Mouse (Mus musculus): Measurements from ENCODE around the gene Clpb. TPM values are rescaled to one million over a fixed set of nuclear protein-coding genes. Genes with fewer than 3 reads are reported as not detected.
"Not testable (repeated sequence)": the region's sequence is repeated elsewhere in the genome, so short reads cannot be mapped to it uniquely, and the experiment has no call there.

The Clpb gene
- polyA plus RNA-seq (2015; fragmentation: Nextera tagmentation; extraction: Ambion mirVana), result 46.7 and 52.1 TPM in 2 replicates

- H3K4me3 ChIP-seq, result peak within 1 kb of the TSS; percentile 70
Measured at GRCm38 (mm10) chr7:101663514-101664159, at the start of gene Clpb. Gene Clpb (plus strand): TSS chr7:101663633.

DNA sequence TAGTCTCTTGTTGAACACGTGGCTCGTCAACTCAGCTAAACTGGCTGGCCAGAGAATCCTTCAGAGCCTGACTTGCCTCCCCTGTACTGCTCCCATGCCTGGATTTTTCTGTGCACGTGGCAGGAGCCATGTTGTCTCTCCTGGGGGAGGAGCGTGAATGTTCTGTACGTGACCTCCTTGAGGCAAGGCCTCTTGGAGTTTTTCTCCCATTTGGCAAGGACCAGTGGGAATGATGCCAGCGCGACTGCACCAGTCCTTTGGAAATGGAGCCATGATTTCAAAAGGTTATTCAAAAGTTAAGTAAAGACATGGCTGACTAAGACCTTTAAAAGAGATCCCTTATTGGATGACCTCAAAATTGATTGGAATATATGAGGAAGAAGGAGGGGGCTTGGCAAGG lies 48.0 kb upstream of the Clpb start:
- 73% methylated on average over 7 of the region's 7 CpGs for WGBS
- no peak for ATAC-seq (ENCODE audit: low FRiP score, low read depth)

More at GRCm38 (mm10) chr7:101663514-101664159, at the start of gene Clpb:
- Histone ChIP-seq H3K36me3 (no peaks in the 10 kb centered on the region), H3K27me3 (no peaks in the 10 kb centered on the region), H3K9me3 (no peaks in the 10 kb centered on the region), H3K4me2 (replicated peaks) (peak within 1 kb of the TSS; percentile 75), H3K9ac (peak within 1 kb of the TSS; percentile 55), H3K27ac (no peak within 1 kb of the TSS), H3K4me1 (peaks cover 14% of the 10 kb centered on the region)
- WGBS, result 1% methylated on average over 49 of the region's 49 CpGs
- peak; percentile 99 for ATAC-seq (ENCODE audit: low FRiP score, low read depth)

DNA sequence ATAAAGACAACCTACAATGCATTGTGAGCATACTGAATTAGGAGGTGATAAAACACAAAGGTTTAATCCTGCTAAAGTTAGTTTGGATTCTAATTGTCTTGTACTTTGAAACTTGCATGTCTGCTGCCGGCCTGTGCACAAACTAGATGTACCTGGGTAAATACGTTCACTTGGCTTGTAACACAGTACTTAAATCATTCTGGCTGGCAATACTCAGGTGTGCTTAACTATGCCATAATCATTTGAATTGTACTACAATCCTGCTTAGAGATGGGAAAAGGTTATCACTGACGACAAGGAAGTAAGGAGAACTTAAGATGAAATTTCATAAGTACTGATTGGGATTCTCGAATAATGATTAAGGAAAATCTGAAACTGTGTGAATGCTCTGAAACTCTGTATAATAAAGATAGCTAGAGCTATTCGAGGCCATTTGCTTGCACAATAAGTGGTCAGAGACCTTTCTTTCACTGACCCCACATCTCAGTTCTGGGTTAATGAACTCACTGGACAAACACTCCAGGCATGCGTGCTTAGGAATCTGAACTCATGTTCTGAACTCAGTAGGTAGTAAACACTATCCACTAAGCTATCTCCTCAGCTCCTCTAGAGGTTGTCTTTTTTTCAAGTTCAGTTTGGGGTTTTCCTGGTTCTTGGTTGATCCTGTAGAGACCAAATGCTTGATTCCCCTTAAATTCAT lies 47.1 kb upstream of the Clpb start:
- ATAC-seq (ENCODE audit: low FRiP score, low read depth), result no peak
- Histone ChIP-seq H3K9ac (no peak overlapping the region), H3K36me3 (no peaks in the 10 kb centered on the region), H3K4me3 (no peak overlapping the region), H3K27ac (no peak overlapping the region), H3K27me3 (no peaks in the 10 kb centered on the region), H3K4me1 (no peaks in the 10 kb centered on the region), H3K4me2 (replicated peaks) (no peak overlapping the region), H3K9me3 (no peaks in the 10 kb centered on the region)
- WGBS, result 86% methylated on average over 6 of the region's 6 CpGs

More for the DNA sequence above, 48.0 kb upstream of the Clpb start:
- no peak overlapping the region for H3K9ac ChIP-seq
- H3K27ac ChIP-seq, result no peak overlapping the region
- H3K27me3 ChIP-seq, result no peaks in the 10 kb centered on the region
- no peak overlapping the region for H3K4me2 ChIP-seq (replicated peaks)
- H3K9me3 ChIP-seq, result no peaks in the 10 kb centered on the region
- H3K36me3 ChIP-seq, result no peaks in the 10 kb centered on the region
- no peak overlapping the region for H3K4me3 ChIP-seq
- H3K4me1 ChIP-seq, result no peaks in the 10 kb centered on the region

DNA sequence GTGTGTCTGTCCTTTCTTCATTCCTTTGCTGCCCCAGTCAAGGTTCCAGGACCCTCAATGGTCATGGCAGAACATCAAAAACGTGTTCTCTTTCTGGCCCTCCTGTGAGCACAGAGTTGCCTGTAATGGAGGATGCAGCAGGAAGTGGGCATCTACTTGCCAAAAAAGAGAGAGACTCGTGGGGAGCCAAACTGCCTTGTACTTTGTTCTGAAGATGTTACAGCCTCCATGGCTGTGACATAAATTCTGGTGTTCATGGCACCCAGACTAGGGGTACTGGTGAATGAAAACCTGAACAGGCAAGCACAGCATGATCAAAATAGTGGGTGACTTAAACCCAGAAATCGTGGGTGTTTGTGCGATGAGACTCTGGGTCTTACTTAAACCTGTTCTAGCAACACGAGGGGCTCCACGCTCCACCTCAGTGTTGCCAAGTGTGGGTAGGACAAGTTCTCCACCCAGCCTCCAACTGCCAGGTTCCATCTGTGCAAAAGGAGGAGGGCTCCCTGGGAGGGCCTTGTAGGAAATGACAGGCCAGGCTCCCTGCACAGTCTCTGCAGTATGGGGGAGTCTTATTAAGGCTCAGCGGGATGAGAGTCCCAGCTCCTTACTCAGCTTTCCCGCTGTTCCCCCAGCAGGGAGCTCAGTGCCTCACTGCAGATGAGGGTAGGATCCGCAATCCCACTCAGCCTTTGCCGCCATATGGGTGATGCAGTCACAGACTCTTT lies 45.8 kb upstream of the Clpb start:
- no peak overlapping the region for H3K4me3 ChIP-seq
- no peaks in the 10 kb centered on the region for H3K9me3 ChIP-seq
- H3K36me3 ChIP-seq, result no peaks in the 10 kb centered on the region
- H3K27ac ChIP-seq, result no peak overlapping the region
- H3K27me3 ChIP-seq, result no peaks in the 10 kb centered on the region
- WGBS, result 70% methylated on average over 10 of the region's 10 CpGs
- H3K4me1 ChIP-seq, result no peaks in the 10 kb centered on the region
- no peak overlapping the region for H3K9ac ChIP-seq
- H3K4me2 ChIP-seq (replicated peaks), result no peak overlapping the region
- no peak for ATAC-seq (ENCODE audit: low FRiP score, low read depth)

GRCm38 (mm10) chr7:101618273-101618672 lies 45.2 kb upstream of the Clpb start:
- 82% methylated on average over 7 of the region's 7 CpGs for WGBS
- 0 out of 2 replicates have a peak, but pooled peaks cover 4% of the 10 kb centered on the region for H3K27me3 ChIP-seq
- ATAC-seq (ENCODE audit: low FRiP score, low read depth), result no peak

GRCm38 (mm10) chr7:101620373-101620772 lies 43.1 kb upstream of the Clpb start:
- Histone ChIP-seq H3K9ac (no peak overlapping the region), H3K4me3 (no peak overlapping the region), H3K36me3 (no peaks in the 10 kb centered on the region), H3K27me3 (0 out of 2 replicates have a peak, but pooled peaks cover 4% of the 10 kb centered on the region), H3K4me1 (no peaks in the 10 kb centered on the region), H3K9me3 (no peaks in the 10 kb centered on the region), H3K4me2 (replicated peaks) (no peak overlapping the region), H3K27ac (no peak overlapping the region)
- ATAC-seq (ENCODE audit: low FRiP score, low read depth), result no peak
- WGBS, result 30% methylated on average over 4 of the region's 4 CpGs

More at GRCm38 (mm10) chr7:101618273-101618672, 45.2 kb upstream of the Clpb start:
- Histone ChIP-seq H3K9me3 (no peaks in the 10 kb centered on the region), H3K4me2 (replicated peaks) (no peak overlapping the region), H3K9ac (no peak overlapping the region), H3K36me3 (no peaks in the 10 kb centered on the region), H3K4me3 (no peak overlapping the region), H3K4me1 (no peaks in the 10 kb centered on the region), H3K27ac (no peak overlapping the region)

GRCm38 (mm10) chr7:101621861-101622260 lies 41.6 kb upstream of the Clpb start:
- WGBS, result 85% methylated on average over 4 of the region's 4 CpGs
- not testable (repeated sequence) for H3K36me3 ChIP-seq

DNA sequence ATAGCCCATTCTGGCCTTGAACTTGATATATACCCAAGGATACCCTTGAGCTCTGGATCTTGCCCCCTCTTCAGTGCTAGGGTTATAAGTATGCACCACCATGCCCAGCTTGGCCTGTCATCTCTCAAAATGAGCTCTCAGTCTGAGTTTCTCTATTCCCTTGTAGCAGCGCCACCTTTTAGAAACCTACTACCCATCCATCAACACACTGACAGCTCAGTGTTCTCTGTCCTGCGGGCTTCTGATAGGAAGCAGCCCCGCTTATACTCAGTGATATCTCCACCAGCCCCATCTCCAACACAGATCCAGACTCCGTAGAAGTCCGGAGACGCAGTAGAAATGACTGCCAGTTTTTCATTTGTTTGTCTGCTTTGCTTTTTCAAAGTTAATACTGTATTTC lies 39.1 kb upstream of the Clpb start:
- Histone ChIP-seq H3K9me3 (no peaks in the 10 kb centered on the region), H3K27me3 (0 out of 2 replicates have a peak, but pooled peaks cover 4% of the 10 kb centered on the region), H3K4me3 (no peak overlapping the region), H3K4me2 (replicated peaks) (no peak overlapping the region), H3K27ac (no peak overlapping the region), H3K4me1 (no peaks in the 10 kb centered on the region), H3K36me3 (no peaks in the 10 kb centered on the region), H3K9ac (no peak overlapping the region)
- no peak for ATAC-seq (ENCODE audit: low FRiP score, low read depth)
- WGBS, result 77% methylated on average over 6 of the region's 6 CpGs

More at GRCm38 (mm10) chr7:101621861-101622260, 41.6 kb upstream of the Clpb start:
- ATAC-seq (ENCODE audit: low FRiP score, low read depth); H3K9ac ChIP-seq; H3K27me3 ChIP-seq; H3K4me2 ChIP-seq (replicated peaks); H3K4me1 ChIP-seq; H3K9me3 ChIP-seq; H3K4me3 ChIP-seq; H3K27ac ChIP-seq: not testable (repeated sequence)

GRCm38 (mm10) chr7:101627166-101627565 lies 36.3 kb upstream of the Clpb start:
- not testable (repeated sequence) for H3K9me3 ChIP-seq; ATAC-seq (ENCODE audit: low FRiP score, low read depth); H3K4me3 ChIP-seq; H3K9ac ChIP-seq; H3K4me1 ChIP-seq; H3K27ac ChIP-seq; H3K27me3 ChIP-seq; H3K36me3 ChIP-seq; H3K4me2 ChIP-seq (replicated peaks)
- 72% methylated on average over 7 of the region's 7 CpGs for WGBS

GRCm38 (mm10) chr7:101628481-101628880 lies 35.0 kb upstream of the Clpb start:
- WGBS, result 72% methylated on average over 2 of the region's 2 CpGs
- no peaks in the 10 kb centered on the region for H3K36me3 ChIP-seq
- H3K9ac ChIP-seq, result no peak overlapping the region
- ATAC-seq (ENCODE audit: low FRiP score, low read depth), result no peak
- H3K27me3 ChIP-seq, result no peaks in the 10 kb centered on the region
- H3K9me3 ChIP-seq, result peaks cover 5% of the 10 kb centered on the region; the same call in 1 of the 2 replicates
- H3K4me3 ChIP-seq, result no peak overlapping the region
- no peaks in the 10 kb centered on the region for H3K4me1 ChIP-seq
- no peak overlapping the region for H3K27ac ChIP-seq
- H3K4me2 ChIP-seq (replicated peaks), result no peak overlapping the region

- no peaks in the 10 kb centered on the region for H3K27me3 ChIP-seq
- H3K4me1 ChIP-seq, result no peaks in the 10 kb centered on the region
- WGBS, result 77% methylated on average over 8 of the region's 8 CpGs
- H3K9ac ChIP-seq, result no peak overlapping the region
- peaks cover 5% of the 10 kb centered on the region; the same call in 1 of the 2 replicates for H3K9me3 ChIP-seq
- H3K36me3 ChIP-seq, result no peaks in the 10 kb centered on the region
- H3K4me3 ChIP-seq, result no peak overlapping the region
- no peak overlapping the region for H3K4me2 ChIP-seq (replicated peaks)
- H3K27ac ChIP-seq, result no peak overlapping the region
- no peak for ATAC-seq (ENCODE audit: low FRiP score, low read depth)
Measured at GRCm38 (mm10) chr7:101633629-101634177, 29.7 kb upstream of the Clpb start.

DNA sequence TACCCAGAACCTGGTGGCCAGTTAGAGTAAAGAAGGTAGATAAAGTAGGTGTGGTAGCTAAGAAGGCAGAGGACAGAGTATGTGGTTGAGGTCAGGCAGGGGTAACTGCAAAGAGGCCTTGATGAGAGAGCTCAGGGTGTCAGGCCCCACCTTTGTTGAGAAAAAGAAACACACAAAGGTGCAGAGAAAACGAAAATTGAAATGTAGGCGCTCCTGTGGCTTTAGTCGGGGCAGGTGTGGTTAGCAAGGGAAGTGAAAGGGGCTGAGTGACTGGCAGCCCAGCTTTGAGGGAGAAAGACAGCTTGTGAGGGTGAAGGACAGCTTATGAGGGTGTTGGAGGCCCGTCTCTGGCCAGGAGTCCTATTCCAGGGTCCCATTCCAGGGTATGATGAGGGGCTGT lies 28.9 kb upstream of the Clpb start:
- Histone ChIP-seq H3K9me3 (peaks cover 5% of the 10 kb centered on the region; the same call in 1 of the 2 replicates), H3K4me3 (no peak overlapping the region), H3K36me3 (no peaks in the 10 kb centered on the region), H3K27ac (no peak overlapping the region), H3K9ac (no peak overlapping the region), H3K4me2 (replicated peaks) (no peak overlapping the region), H3K27me3 (no peaks in the 10 kb centered on the region), H3K4me1 (no peaks in the 10 kb centered on the region)
- ATAC-seq (ENCODE audit: low FRiP score, low read depth), result no peak
- WGBS, result 82% methylated on average over 4 of the region's 4 CpGs

Data from limb, embryonic 13.5 days (tissue).